Mouse (Mus musculus) liver, adult 2 months (tissue): ENCODE data around the gene Dao. TPM values are rescaled to one million over a fixed set of nuclear protein-coding genes. Genes with fewer than 3 reads are reported as not detected.

ENCODE experiments used
- DNase-seq: peaks from one replicate; pipeline ENCODE4 v3.0.0-alpha.2; 2011; ENCODE audit warnings: low read depth, low spot score; ENCODE audit errors: extremely low read depth
- H3K27ac ChIP-seq: fragments of 200-500 bp; replicated peaks from 2 replicates; pipeline ENCODE4 v1.5.1; 2012; ENCODE audit warnings: low read depth, mild to moderate bottlenecking, control low read depth, inconsistent platforms, low read length; ENCODE audit not compliant: insufficient read depth
- H3K27me3 ChIP-seq: fragments of 200-500 bp; 2 replicates; pipeline ENCODE4 v1.6.1; 2012; ENCODE audit warnings: mild to moderate bottlenecking, moderate library complexity, low read length, inconsistent platforms; ENCODE audit not compliant: control insufficient read depth, insufficient read depth
- H3K36me3 ChIP-seq: fragments of 200-500 bp; 2 replicates; pipeline ENCODE4 v1.6.1; 2012; ENCODE audit warnings: low read length, inconsistent platforms; ENCODE audit not compliant: control insufficient read depth, insufficient read depth
- H3K4me1 ChIP-seq: fragments of 200-500 bp; 2 replicates; pipeline ENCODE4 v1.6.1; 2011; ENCODE audit warnings: low read length; ENCODE audit not compliant: control insufficient read depth, insufficient read depth
- H3K4me3 ChIP-seq: fragments of 200-500 bp; 2 replicates; pipeline ENCODE4 v1.5.1; 2011; ENCODE audit warnings: low read depth, mild to moderate bottlenecking, control low read depth, low read length, moderate library complexity; ENCODE audit not compliant: insufficient read depth
- H3K79me2 ChIP-seq: fragments of 200-500 bp; 2 replicates; pipeline ENCODE4 v1.6.1; 2012; ENCODE audit warnings: inconsistent platforms, mild to moderate bottlenecking, low read length, moderate library complexity; ENCODE audit not compliant: control insufficient read depth, insufficient read depth
- H3K9ac ChIP-seq: fragments of 200-500 bp; 2 replicates; pipeline ENCODE4 v1.6.1; 2012; ENCODE audit warnings: low read depth, mild to moderate bottlenecking, control low read depth, inconsistent platforms, low read length
- CTCF ChIP-seq: fragments of 200-500 bp; IDR thresholded peaks from 2 replicates; pipeline ENCODE4 v1.5.1; 2011; ENCODE audit warnings: low read depth, low read length, control low read depth
- POLR2A ChIP-seq: fragments of 200-500 bp; IDR thresholded peaks from 2 replicates; pipeline ENCODE4 v1.6.1; 2011; ENCODE audit warnings: low read length, control low read depth; ENCODE audit not compliant: insufficient read depth; ENCODE audit errors: extremely low read depth
- WGBS: fragments of 180-500 bp; shearing (Covaris S2); methylation state at CpG from one replicate; pipeline ENCODE4 v1.1.7; 2018; 5-methylcytosine and 5-hydroxymethylcytosine counted together
- polyA plus RNA-seq: library from polyadenylated mRNA; depleted of rRNA; stranded (reverse); fragments of >200 nt; gene quantifications from 2 replicates; pipeline ENCODE4 v1.2.3, GENCODE M21; 2012; rRNA removed
- total RNA-seq: library from RNA; depleted of rRNA; stranded (reverse); fragments of >200 nt; gene quantifications from 2 replicates; pipeline ENCODE4 v1.2.3, GENCODE M21; 2014; rRNA removed

Dao gene
- total RNA-seq (not detected in 2 replicates), polyA plus RNA-seq (not detected in 2 replicates)

DNA sequence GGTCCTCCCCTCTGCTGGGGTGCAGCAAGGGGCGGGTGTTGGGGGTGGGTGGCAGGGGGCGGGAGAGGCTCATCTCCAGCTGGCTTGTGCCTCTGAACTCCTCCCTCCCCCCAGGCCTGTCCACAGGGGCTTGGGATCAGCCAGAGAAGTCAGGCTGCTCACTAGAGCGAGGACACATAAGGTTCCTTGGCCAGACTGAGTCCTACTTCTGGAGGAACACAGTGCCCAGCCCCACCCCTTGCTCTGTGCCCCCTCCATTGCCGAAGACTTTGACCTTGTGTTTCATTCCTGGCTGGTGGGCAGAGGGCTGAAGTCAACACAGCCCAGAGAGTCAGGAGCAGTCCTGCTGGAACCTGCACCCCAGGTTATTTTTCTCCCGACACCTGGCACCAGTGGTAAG lies at the start of gene Dao:
TSS of gene Dao (plus strand) at position 162 of the 400 bp plus-strand sequence.
- whole genome bisulfite sequencing = 62% methylated on average over 5 of the region's 5 CpGs
- Histone ChIP-seq H3K27ac (no peak within 1 kb of the TSS), H3K4me1 (no peaks in the 10 kb centered on the region), H3K4me3 (no peak within 1 kb of the TSS), H3K27me3 (no peaks in the 10 kb centered on the region), H3K9ac (no peak within 1 kb of the TSS), H3K79me2 (no peaks in the 10 kb centered on the region), H3K36me3 (no peaks in the 10 kb centered on the region)
- DNase-seq = no peak
- TF ChIP-seq POLR2A (no peak), CTCF (no peak)

DNA sequence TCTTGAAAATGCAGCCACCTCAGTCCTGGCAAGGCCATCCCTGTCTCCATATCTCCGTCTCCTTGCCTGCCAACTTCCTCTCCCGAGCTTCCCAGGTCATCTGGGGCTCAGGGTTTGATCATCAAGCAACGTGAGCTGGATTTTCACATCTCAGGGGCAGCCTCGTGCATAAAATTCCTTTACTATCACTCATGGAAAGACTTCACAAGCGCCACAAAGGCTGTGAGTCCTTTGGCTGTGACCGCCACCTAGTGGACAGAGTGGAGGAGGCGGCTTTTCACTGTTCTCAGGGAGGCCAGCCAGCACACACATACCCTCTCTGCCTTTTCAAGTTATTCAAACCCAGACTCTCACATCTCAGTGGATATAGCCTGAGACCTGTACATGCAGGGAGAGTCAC lies 49.1 kb upstream of the Dao start:
- DNase-seq = peak; percentile 26

DNA sequence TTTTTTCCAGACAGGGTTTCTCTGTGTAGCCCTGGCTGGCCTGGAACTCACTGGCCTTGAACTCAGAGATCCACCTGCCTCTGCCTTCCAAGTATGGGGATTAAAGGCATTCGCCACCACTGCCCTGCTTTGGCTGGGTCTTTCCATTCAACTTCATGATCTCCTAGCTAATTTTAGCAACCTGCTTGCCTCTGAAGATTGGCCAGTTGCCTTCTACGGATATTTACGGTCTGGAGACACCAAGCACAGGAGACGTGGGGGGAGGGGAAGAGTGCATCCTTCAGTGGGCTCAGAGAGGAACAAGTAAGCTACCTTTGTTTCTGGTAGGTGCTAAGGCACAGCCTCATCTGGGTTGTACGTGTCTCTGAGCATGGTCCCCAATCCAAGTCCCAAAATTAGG lies 48.2 kb upstream of the Dao start:
- Histone ChIP-seq H3K27me3 (no peaks in the 10 kb centered on the region), H3K27ac (no peak overlapping the region), H3K4me3 (no peak overlapping the region), H3K4me1 (peaks cover 4% of the 10 kb centered on the region; the same call in 1 of the 2 replicates), H3K79me2 (no peaks in the 10 kb centered on the region), H3K36me3 (peaks cover 22% of the 10 kb centered on the region; the same call in 1 of the 2 replicates), H3K9ac (no peak overlapping the region)
- WGBS = 82% methylated on average over 5 of the region's 5 CpGs
- TF ChIP-seq POLR2A (no peak), CTCF (no peak)
- no peak for DNase-seq

More for the DNA sequence above, 49.1 kb upstream of the Dao start:
- Histone ChIP-seq H3K9ac (no peak overlapping the region), H3K27me3 (no peaks in the 10 kb centered on the region), H3K4me3 (no peak overlapping the region), H3K36me3 (peaks cover 23% of the 10 kb centered on the region; the same call in 1 of the 2 replicates), H3K4me1 (no peaks in the 10 kb centered on the region), H3K27ac (no peak overlapping the region), H3K79me2 (no peaks in the 10 kb centered on the region)
- WGBS = 30% methylated on average over 7 of the region's 7 CpGs
- no peak for TF ChIP-seq POLR2A
- TF ChIP-seq CTCF = peak; percentile 93

DNA sequence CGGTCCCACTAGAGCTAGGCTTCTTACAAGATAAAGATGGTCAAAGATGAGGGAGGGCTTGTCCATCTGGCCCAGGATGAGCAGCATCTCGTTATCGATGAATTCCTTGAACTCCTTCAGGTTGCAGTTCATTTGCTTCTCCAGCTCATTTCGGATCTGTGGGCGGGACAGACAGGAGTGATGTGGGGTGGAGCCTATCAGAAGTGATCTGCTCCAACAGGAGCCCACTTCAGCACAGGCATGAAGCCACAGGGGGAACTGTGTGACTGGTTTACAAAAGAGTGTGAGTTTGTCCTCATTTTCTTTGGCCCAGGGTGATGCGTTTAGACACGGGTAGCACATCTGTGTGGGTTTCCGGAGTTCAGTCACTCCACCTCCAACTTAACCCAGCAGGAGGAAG lies 47.8 kb upstream of the Dao start:
- Histone ChIP-seq H3K4me3 (no peak overlapping the region), H3K79me2 (no peaks in the 10 kb centered on the region), H3K9ac (no peak overlapping the region), H3K27me3 (no peaks in the 10 kb centered on the region), H3K36me3 (peaks cover 19% of the 10 kb centered on the region; the same call in 1 of the 2 replicates), H3K4me1 (peaks cover 4% of the 10 kb centered on the region; the same call in 1 of the 2 replicates), H3K27ac (no peak overlapping the region)
- 90% methylated on average over 8 of the region's 8 CpGs for WGBS
- DNase-seq = no peak
- TF ChIP-seq POLR2A = no peak
- no peak for TF ChIP-seq CTCF

DNA sequence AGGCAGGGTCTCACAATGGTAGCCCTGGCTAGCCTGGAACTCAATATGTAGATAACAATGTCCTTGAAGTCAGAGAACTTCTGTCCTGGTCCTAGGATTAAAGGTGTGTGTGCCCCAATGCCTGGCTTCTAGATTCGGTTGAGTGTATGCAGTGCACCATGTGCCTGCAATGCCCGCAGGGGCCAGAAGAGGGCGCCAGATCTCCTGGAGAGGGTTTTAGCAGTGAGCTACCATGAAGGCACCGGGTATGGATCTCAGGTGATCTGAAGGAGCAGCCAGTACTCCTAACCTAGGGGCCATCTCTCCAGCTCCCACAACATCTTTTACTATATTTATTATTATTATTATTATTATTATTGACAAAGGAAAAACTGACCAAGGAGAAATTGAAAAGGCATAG lies 47.0 kb upstream of the Dao start:
- no peak overlapping the region for H3K27ac ChIP-seq
- no peak overlapping the region for H3K4me3 ChIP-seq
- H3K27me3 ChIP-seq = no peaks in the 10 kb centered on the region
- H3K4me1 ChIP-seq = peaks cover 4% of the 10 kb centered on the region; the same call in 1 of the 2 replicates
- peak; percentile 98 for TF ChIP-seq CTCF
- TF ChIP-seq POLR2A = no peak
- 8% methylated on average over 4 of the region's 4 CpGs for WGBS
- DNase-seq = peak; percentile 41
- H3K79me2 ChIP-seq = no peaks in the 10 kb centered on the region
- peaks cover 14% of the 10 kb centered on the region; the same call in 1 of the 2 replicates for H3K36me3 ChIP-seq
- no peak overlapping the region for H3K9ac ChIP-seq

DNA sequence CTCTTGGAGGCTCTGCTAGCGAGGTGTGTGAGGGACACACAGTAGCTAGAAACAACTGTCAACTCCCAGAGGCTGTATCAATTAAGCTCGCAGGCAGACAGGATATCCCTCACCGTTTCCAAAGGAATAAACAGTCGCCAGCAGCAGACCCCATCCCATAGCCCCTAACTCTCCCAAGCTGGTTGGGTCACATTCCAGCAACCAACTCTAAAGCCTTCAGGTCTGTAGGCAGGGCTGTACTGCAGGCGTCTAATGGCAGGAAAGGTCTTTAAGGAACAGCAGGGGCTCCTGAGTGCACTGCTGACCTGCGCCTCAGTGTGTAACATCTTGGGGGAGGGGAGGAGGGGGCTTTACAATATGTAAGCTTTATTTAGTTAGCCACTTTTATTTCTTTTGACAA lies 44.5 kb upstream of the Dao start:
- Histone ChIP-seq H3K36me3 (peaks cover 9% of the 10 kb centered on the region; the same call in 1 of the 2 replicates), H3K4me1 (peaks cover 4% of the 10 kb centered on the region; the same call in 1 of the 2 replicates), H3K27me3 (no peaks in the 10 kb centered on the region), H3K27ac (no peak overlapping the region), H3K9ac (no peak overlapping the region), H3K79me2 (no peaks in the 10 kb centered on the region), H3K4me3 (no peak overlapping the region)
- TF ChIP-seq CTCF (no peak), POLR2A (no peak)
- 87% methylated on average over 6 of the region's 6 CpGs for WGBS
- DNase-seq = no peak
